Mouse (Mus musculus): ENCODE data around the gene 9130008F23Rik. TPM values are rescaled to one million over a fixed set of nuclear protein-coding genes. Genes with fewer than 3 reads are reported as not detected.

9130008F23Rik gene
- total RNA-seq, 4 experiments from 2014 or later, result 0.43 TPM; not detected in 3

Other genes with a start within 250 kb of the 9130008F23Rik start
- not detected for gene Esp3, start 248.5 kb downstream of the 9130008F23Rik start, total RNA-seq (2022)
- not detected for gene Esp1, start 153.4 kb downstream of the 9130008F23Rik start, total RNA-seq (2022)
- gene Crisp2, start 73.6 kb downstream of the 9130008F23Rik start, total RNA-seq (2022), result not detected
- not detected for gene Rhag, start 69.4 kb downstream of the 9130008F23Rik start, total RNA-seq (2022)
- gene Glyatl3, start 33.8 kb upstream of the 9130008F23Rik start, total RNA-seq (2022), result not detected
- 10 to 100 TPM; 47.6 to 59.2 (median 55.4) TPM for gene Mut, start 54.1 kb upstream of the 9130008F23Rik start, total RNA-seq (2022)
- 1 to 10 TPM; 3.0 to 3.7 (median 3.3) TPM for gene Cenpq, start 54.5 kb upstream of the 9130008F23Rik start, total RNA-seq (2022)